Mouse (Mus musculus) ES-Bruce4 (cell line): ENCODE results near the gene Abcb5.

ENCODE experiments used
- CTCF ChIP-seq: IDR thresholded peaks from one replicate; pipeline ENCODE4 v1.8.1; 2011; ENCODE audit warnings: low read depth, low read length
- POLR2A ChIP-seq: IDR thresholded peaks from one replicate; pipeline ENCODE4 v1.8.1; 2011; ENCODE audit warnings: low read length; ENCODE audit not compliant: insufficient read depth

GRCm38 (mm10) chr12:118854401-118854800 is 111.8 kb downstream of the Abcb5 start:
- TF ChIP-seq CTCF: no peak
- TF ChIP-seq POLR2A: no peak
